Mouse (Mus musculus) hindbrain, embryonic 15.5 days (tissue): ENCODE measurements at regions not wholly inside any gene's neighbourhood (a gene's known extent, or its start where the extent isn't known, plus 50 kb on each side); places are given as distances from the start of the nearest gene placed in this dataset.

Experiments
- ATAC-seq: fragments of 200-750 bp; cut with Nextera tagmentation; 2 replicates; pipeline ENCODE4 v1.8.0; 2017; ENCODE audit warnings: low read depth, moderate number of reproducible peaks, moderate TSS enrichment; ENCODE audit not compliant: low FRiP score
- H3K27ac ChIP-seq: fragments of 300-500 bp; sonication (generic); replicated peaks from 2 replicates; pipeline ENCODE4 v1.5.1; 2015; ENCODE audit warnings: mild to moderate bottlenecking, inconsistent platforms
- H3K27me3 ChIP-seq: fragments of 300-500 bp; sonication (generic); 2 replicates; pipeline ENCODE4 v1.6.1; 2015; ENCODE audit warnings: control low read depth, inconsistent platforms
- H3K36me3 ChIP-seq: fragments of 300-500 bp; sonication (generic); 2 replicates; pipeline ENCODE4 v1.6.1; 2015; ENCODE audit warnings: control low read depth, inconsistent platforms
- H3K4me1 ChIP-seq: fragments of 300-500 bp; sonication (generic); replicated peaks from 2 replicates; pipeline ENCODE4 v1.6.1; 2015; ENCODE audit warnings: control low read depth, inconsistent platforms
- H3K4me2 ChIP-seq: fragments of 300-500 bp; sonication (generic); 2 replicates; pipeline ENCODE4 v1.6.1; 2015; ENCODE audit warnings: moderate library complexity, mild to moderate bottlenecking, inconsistent platforms
- H3K4me3 ChIP-seq: fragments of 300-500 bp; sonication (generic); 2 replicates; pipeline ENCODE4 v1.5.1; 2015; ENCODE audit warnings: mild to moderate bottlenecking, inconsistent platforms
- H3K9ac ChIP-seq: fragments of 300-500 bp; sonication (generic); 2 replicates; pipeline ENCODE4 v1.6.1; 2015; ENCODE audit warnings: inconsistent platforms
- H3K9me3 ChIP-seq: fragments of 300-500 bp; sonication (generic); 2 replicates; pipeline ENCODE4 v1.6.1; 2016; ENCODE audit warnings: control low read depth, inconsistent platforms
- WGBS: fragments of 180-500 bp; shearing (Covaris S2); methylation state at CpG from one replicate; pipeline ENCODE4 v1.1.7; 2015; 5-methylcytosine and 5-hydroxymethylcytosine counted together

GRCm38 (mm10) chr2:148181518-148181917, 134.7 kb upstream of the Foxa2 start:
- no peak overlapping the region for H3K4me3 ChIP-seq
- no peaks in the 10 kb centered on the region for H3K36me3 ChIP-seq
- H3K9ac ChIP-seq: no peak overlapping the region
- no peak overlapping the region for H3K27ac ChIP-seq
- ATAC-seq: no peak
- no peak overlapping the region for H3K4me2 ChIP-seq
- H3K4me1 ChIP-seq: no peaks in the 10 kb centered on the region
- WGBS: 91% methylated on average over 2 of the region's 2 CpGs
- no peaks in the 10 kb centered on the region for H3K9me3 ChIP-seq
- no peaks in the 10 kb centered on the region for H3K27me3 ChIP-seq

DNA sequence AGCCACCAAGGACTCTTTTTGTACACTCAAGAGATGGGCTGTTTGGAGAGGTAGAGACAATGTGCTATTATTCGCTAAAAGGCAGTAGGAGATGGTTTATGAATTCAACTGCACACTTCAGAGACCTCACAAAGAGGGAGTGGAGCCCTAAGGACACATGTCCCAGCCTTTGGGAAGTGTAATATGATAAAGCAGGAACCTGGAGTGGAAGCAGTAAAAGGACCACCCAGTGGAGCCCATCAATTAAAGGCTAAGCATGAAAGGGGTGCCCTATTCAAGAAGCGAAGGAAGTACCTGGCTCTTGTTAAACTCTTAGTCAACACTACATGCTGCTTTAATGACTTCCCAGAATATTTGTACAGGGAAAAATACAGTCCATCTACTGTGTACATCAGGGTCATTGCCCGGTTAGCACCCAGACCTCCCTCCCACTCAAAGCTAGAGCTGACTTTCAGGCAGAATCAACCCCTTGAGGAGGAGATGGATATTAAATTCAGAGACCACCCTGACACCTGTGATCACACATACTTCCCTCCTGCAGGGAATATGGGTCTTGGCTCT, 135.8 kb upstream of the Foxa2 start:
- H3K4me3 ChIP-seq: no peak overlapping the region
- H3K4me1 ChIP-seq: no peaks in the 10 kb centered on the region
- no peaks in the 10 kb centered on the region for H3K27me3 ChIP-seq
- no peak for ATAC-seq
- WGBS: 81% methylated on average over 3 of the region's 3 CpGs
- H3K9me3 ChIP-seq: no peaks in the 10 kb centered on the region
- no peak overlapping the region for H3K4me2 ChIP-seq
- no peak overlapping the region for H3K9ac ChIP-seq
- H3K36me3 ChIP-seq: no peaks in the 10 kb centered on the region
- H3K27ac ChIP-seq: no peak overlapping the region

DNA sequence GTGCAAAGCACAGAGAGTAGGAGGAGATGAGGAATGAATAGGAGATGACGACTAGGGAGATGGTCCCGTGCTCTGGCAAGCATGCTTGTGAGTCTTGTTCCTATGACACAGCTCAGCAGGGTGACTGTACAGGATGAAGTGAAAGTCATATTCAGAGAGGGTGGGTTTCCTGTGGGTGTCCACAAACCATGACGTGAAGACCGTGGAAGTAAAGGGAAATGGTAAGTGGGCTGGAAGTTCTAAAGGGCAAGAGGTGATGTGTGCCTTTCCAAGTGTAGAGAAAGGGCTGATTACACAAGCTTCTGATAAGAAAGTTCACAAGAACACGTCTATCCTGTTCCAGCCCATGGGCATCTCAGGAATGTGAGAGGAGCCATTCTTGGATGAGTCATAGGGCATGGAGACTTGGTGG, 138.0 kb upstream of the Foxa2 start:
- WGBS: 81% methylated on average over 5 of the region's 5 CpGs
- Histone ChIP-seq H3K9me3 (no peaks in the 10 kb centered on the region), H3K4me1 (no peaks in the 10 kb centered on the region), H3K36me3 (no peaks in the 10 kb centered on the region), H3K4me2 (no peak overlapping the region), H3K27me3 (no peaks in the 10 kb centered on the region), H3K9ac (no peak overlapping the region), H3K4me3 (no peak overlapping the region), H3K27ac (no peak overlapping the region)
- ATAC-seq: no peak

DNA sequence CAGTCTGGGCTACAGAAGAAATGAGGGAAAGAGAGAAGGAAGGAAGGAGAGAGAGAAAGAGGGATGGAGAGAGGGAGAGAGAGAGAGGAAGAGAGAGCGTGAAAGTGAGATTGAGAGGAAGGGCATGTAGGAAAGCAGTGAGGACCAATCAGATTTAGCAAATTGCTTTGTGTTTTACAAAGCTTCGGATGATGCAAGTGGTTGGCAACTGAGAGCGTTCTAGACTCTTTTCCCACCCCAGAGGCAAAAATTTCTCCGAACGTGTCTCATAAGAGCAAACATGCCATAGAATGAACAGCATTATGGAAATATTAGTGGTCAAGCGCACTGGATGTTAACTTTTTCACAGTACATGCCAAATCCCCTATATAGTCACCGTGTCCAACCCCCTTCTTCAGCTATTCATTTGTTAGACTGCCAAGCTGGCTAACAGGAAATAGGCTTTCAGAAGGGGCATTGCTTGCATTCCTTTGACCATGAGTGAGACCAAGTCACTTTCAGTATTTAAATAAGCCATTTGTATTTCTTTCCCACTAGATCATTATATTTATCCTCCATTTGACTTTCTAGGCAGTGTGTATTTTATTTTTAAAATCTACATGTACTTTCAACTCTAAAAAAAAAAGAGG, 139.7 kb upstream of the Foxa2 start:
- ATAC-seq: no peak
- no peaks in the 10 kb centered on the region for H3K27me3 ChIP-seq
- H3K4me2 ChIP-seq: no peak overlapping the region
- no peaks in the 10 kb centered on the region for H3K9me3 ChIP-seq
- H3K9ac ChIP-seq: no peak overlapping the region
- H3K4me3 ChIP-seq: no peak overlapping the region
- H3K36me3 ChIP-seq: no peaks in the 10 kb centered on the region
- WGBS: 89% methylated on average over 7 of the region's 7 CpGs
- H3K4me1 ChIP-seq: no peaks in the 10 kb centered on the region
- no peak overlapping the region for H3K27ac ChIP-seq

- Histone ChIP-seq H3K4me3 (no peak overlapping the region), H3K9me3 (no peaks in the 10 kb centered on the region), H3K4me1 (no peaks in the 10 kb centered on the region), H3K9ac (no peak overlapping the region), H3K27me3 (no peaks in the 10 kb centered on the region), H3K27ac (no peak overlapping the region), H3K4me2 (no peak overlapping the region), H3K36me3 (no peaks in the 10 kb centered on the region)
- 70% methylated on average over 2 of the region's 2 CpGs for WGBS
- no peak for ATAC-seq
Observed at GRCm38 (mm10) chr2:148188865-148189264, 142.1 kb upstream of the Foxa2 start.

- H3K9me3 ChIP-seq: no peaks in the 10 kb centered on the region
- WGBS: 74% methylated on average over 5 of the region's 5 CpGs
- no peak overlapping the region for H3K9ac ChIP-seq
- H3K36me3 ChIP-seq: no peaks in the 10 kb centered on the region
- H3K4me3 ChIP-seq: no peak overlapping the region
- no peak overlapping the region for H3K4me2 ChIP-seq
- no peak overlapping the region for H3K27ac ChIP-seq
- H3K4me1 ChIP-seq: no peaks in the 10 kb centered on the region
- H3K27me3 ChIP-seq: no peaks in the 10 kb centered on the region
- no peak for ATAC-seq
Observed at GRCm38 (mm10) chr2:148189287-148189686, 142.5 kb upstream of the Foxa2 start.

DNA sequence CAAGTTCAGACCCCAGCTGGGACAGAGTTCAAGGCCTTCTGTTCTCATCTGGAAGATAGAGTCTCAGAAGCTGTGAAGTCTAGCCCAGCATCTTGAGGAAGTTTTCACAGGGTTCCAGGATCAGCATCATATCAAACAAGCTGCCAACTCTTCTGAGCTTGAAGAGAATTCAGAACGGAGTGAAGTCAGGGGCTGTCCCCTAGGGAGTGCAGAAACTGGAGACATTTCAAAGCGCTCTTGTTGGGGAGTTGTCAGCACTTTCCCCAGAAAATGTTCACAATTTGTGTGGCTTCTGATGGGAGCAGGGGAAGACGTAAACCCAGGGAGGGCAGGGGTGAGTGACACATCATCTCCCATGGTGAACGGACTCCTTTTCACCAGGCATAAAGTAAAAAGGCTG, 146.2 kb upstream of the Foxa2 start:
- H3K27me3 ChIP-seq: no peaks in the 10 kb centered on the region
- no peak overlapping the region for H3K4me3 ChIP-seq
- 67% methylated on average over 4 of the region's 4 CpGs for WGBS
- H3K4me1 ChIP-seq: no peaks in the 10 kb centered on the region
- no peak overlapping the region for H3K9ac ChIP-seq
- H3K9me3 ChIP-seq: no peaks in the 10 kb centered on the region
- H3K27ac ChIP-seq: no peak overlapping the region
- H3K36me3 ChIP-seq: no peaks in the 10 kb centered on the region
- no peak for ATAC-seq
- no peak overlapping the region for H3K4me2 ChIP-seq

DNA sequence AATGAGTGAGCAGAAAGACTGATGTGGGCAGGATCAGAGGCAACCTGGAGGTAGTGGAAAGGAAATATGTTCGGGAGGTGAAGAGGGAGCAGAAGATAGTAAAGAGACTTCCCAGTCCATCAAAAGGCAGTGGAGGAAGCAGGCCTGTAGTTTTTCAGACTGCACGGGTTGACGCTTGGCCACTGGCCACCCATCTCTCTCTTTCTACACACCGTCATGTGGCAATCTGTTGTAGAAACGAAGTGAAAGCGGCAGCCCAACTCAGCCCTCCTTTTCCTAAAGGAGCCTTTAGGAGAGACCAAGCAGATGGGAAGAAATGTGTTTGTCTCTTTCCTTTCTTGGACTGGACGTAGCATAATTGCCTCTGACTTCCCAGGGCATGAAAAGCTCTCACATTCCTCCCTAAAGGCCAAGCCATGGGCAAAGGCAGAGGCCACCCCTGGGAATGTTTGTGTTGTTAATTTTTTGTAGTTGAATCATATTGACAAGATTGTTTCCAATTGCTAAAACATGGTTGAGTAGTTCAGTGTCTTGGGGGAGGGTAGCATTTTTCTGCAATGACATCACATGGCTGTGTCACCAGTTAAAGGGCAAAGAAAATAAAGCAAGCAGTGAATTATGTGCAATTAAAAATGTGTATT, 150.7 kb upstream of the Foxa2 start:
- Histone ChIP-seq H3K36me3 (no peaks in the 10 kb centered on the region), H3K27me3 (no peaks in the 10 kb centered on the region), H3K4me2 (no peak overlapping the region), H3K9me3 (no peaks in the 10 kb centered on the region), H3K27ac (no peak overlapping the region), H3K4me1 (no peaks in the 10 kb centered on the region), H3K4me3 (no peak overlapping the region), H3K9ac (no peak overlapping the region)
- no peak for ATAC-seq
- WGBS: 79% methylated on average over 7 of the region's 7 CpGs

GRCm38 (mm10) chr2:148206633-148207032, 159.9 kb upstream of the Foxa2 start:
- Histone ChIP-seq H3K27me3 (no peaks in the 10 kb centered on the region), H3K9me3 (no peaks in the 10 kb centered on the region), H3K9ac (no peak overlapping the region), H3K27ac (no peak overlapping the region), H3K4me3 (no peak overlapping the region), H3K4me2 (no peak overlapping the region), H3K36me3 (no peaks in the 10 kb centered on the region), H3K4me1 (no peaks in the 10 kb centered on the region)
- ATAC-seq: no peak
- WGBS: 29% methylated on average over 1 of the region's 1 CpGs

DNA sequence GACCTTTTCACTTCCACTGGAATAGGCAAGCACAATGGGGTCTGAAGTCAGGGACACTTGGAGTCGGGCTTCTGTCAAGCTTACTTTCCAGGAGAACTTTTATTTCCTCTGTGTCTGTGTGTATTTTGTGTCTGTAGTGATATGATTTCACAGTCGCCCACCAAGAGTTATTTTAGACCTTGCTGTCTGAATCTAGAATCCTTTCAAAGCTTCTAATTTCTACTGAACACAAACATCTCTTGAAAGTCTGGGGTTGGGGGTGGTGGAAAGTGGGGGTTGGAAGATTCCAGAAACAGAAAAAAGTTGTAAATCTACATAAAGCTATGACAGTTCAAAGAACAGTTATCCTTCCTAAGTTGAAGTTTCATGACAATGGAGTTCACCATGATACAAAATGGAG, 164.0 kb upstream of the Foxa2 start:
- no peaks in the 10 kb centered on the region for H3K9me3 ChIP-seq
- H3K27ac ChIP-seq: no peak overlapping the region
- no peaks in the 10 kb centered on the region for H3K36me3 ChIP-seq
- no peak overlapping the region for H3K9ac ChIP-seq
- WGBS: 73% methylated on average over 2 of the region's 2 CpGs
- no peak overlapping the region for H3K4me3 ChIP-seq
- ATAC-seq: no peak
- no peak overlapping the region for H3K4me2 ChIP-seq
- no peaks in the 10 kb centered on the region for H3K27me3 ChIP-seq
- no peaks in the 10 kb centered on the region for H3K4me1 ChIP-seq

DNA sequence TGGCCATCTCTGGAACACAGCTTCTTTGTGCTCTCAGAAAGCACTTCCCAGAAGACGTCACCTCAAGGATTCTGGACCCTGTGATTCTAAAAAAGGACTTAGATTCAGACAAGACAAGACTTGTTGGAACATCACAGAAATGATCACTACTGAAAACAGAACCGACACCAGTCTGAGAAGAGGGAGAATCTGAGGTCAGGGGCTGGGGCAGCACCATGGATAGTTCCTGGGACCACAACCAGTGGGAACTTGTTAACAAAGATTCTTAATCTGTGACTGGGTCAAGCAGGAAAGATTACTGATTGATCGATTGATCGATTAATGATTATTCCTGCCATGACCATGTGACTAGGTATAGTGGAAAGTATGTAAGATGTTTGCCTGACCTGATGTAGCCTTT, 170.4 kb upstream of the Foxa2 start:
- 88% methylated on average over 4 of the region's 4 CpGs for WGBS
- no peak overlapping the region for H3K4me2 ChIP-seq
- ATAC-seq: no peak
- H3K4me1 ChIP-seq: no peaks in the 10 kb centered on the region
- H3K36me3 ChIP-seq: no peaks in the 10 kb centered on the region
- H3K27me3 ChIP-seq: no peaks in the 10 kb centered on the region
- H3K9ac ChIP-seq: no peak overlapping the region
- no peak overlapping the region for H3K27ac ChIP-seq
- H3K4me3 ChIP-seq: no peak overlapping the region
- H3K9me3 ChIP-seq: no peaks in the 10 kb centered on the region

DNA sequence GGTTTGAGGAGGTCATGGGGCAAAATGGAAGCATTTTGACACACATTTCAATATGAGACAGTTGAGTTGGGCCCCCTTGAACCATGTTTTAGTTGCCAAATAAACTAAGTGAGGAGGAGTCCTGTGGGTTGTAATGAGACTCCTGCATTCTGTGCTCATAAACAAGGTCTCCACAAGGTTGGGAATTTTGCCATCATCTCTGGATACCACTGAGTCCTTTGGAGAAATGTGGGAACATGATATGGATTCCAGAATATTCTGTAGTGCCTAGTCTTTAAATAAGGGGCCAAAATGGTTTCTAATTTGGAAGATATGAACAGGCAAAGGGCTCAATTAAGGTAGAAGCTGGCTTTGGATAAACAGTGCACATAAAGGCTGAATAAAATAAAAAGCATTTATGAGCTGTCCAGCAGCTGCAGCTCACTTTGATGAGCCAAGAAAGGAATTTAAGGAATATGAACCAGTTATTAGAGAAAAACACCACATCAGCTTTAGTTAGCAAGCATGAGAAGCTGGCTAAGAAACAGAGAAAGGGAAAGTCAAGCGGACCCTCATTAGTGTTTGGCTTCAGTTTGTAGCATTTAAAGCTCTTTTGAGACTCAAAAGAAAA, 161.3 kb upstream of the Sstr4 start:
- WGBS: 81% methylated on average over 1 of the region's 1 CpGs

More for the DNA sequence above, 161.3 kb upstream of the Sstr4 start:
- Histone ChIP-seq H3K27me3 (no peaks in the 10 kb centered on the region), H3K9me3 (no peaks in the 10 kb centered on the region), H3K9ac (no peak overlapping the region), H3K4me2 (no peak overlapping the region), H3K27ac (no peak overlapping the region), H3K4me3 (no peak overlapping the region), H3K4me1 (no peaks in the 10 kb centered on the region), H3K36me3 (no peaks in the 10 kb centered on the region)
- no peak for ATAC-seq
